Mouse (Mus musculus) hindbrain, postnatal 0 days (tissue): Measurements from ENCODE around the gene Sulf2. TPM values are rescaled to one million over a fixed set of nuclear protein-coding genes. Genes with fewer than 3 reads are reported as not detected.

Source experiments
- ATAC-seq: fragments of 200-750 bp; cut with Nextera tagmentation; 2 replicates; pipeline ENCODE4 v1.8.0; 2017; ENCODE audit warnings: mild to moderate bottlenecking, moderate TSS enrichment, moderate library complexity
- DNase-seq: peaks from one replicate; pipeline ENCODE4 v3.0.0-alpha.2; 2015; ENCODE audit warnings: low spot score
- H3K27ac ChIP-seq: fragments of 300-500 bp; sonication (generic); 2 replicates; pipeline ENCODE4 v1.5.1; 2014; ENCODE audit warnings: mild to moderate bottlenecking
- H3K27me3 ChIP-seq: fragments of 300-500 bp; sonication (generic); 2 replicates; pipeline ENCODE4 v1.6.1; 2014; ENCODE audit warnings: low read length, mixed read lengths; ENCODE audit not compliant: insufficient read depth
- H3K36me3 ChIP-seq: fragments of 300-500 bp; sonication (generic); 2 replicates; pipeline ENCODE4 v1.6.1; 2014; ENCODE audit warnings: low read length, mixed read lengths; ENCODE audit not compliant: insufficient read depth
- H3K4me1 ChIP-seq: fragments of 300-500 bp; sonication (generic); 2 replicates; pipeline ENCODE4 v1.6.1; 2014; ENCODE audit warnings: antibody characterized with exemption, low read length, mixed read lengths; ENCODE audit not compliant: insufficient read depth
- H3K4me2 ChIP-seq: fragments of 300-500 bp; sonication (generic); 2 replicates; pipeline ENCODE4 v1.6.1; 2014; ENCODE audit warnings: low read depth, mild to moderate bottlenecking, low read length, moderate library complexity, mixed read lengths
- H3K4me3 ChIP-seq: fragments of 300-500 bp; sonication (generic); 2 replicates; pipeline ENCODE4 v1.5.1; 2014; ENCODE audit warnings: low read length
- H3K9ac ChIP-seq: fragments of 300-500 bp; sonication (generic); replicated peaks from 2 replicates; pipeline ENCODE4 v1.6.1; 2014; ENCODE audit warnings: mild to moderate bottlenecking, low read length, moderate library complexity, mixed read lengths
- H3K9me3 ChIP-seq: fragments of 300-500 bp; sonication (generic); 2 replicates; pipeline ENCODE4 v1.6.1; 2016; ENCODE audit warnings: low read length, mixed read lengths
- CTCF ChIP-seq: IDR thresholded peaks from 2 replicates; pipeline ENCODE4 v1.5.1; 2016; ENCODE audit warnings: antibody characterized with exemption, control low read depth, low read depth
- WGBS: fragments of 180-500 bp; shearing (Covaris S2); extraction: QIAGEN DNeasy Blood & Tissue Kit; methylation state at CpG from one replicate; pipeline ENCODE4 v1.1.7; 2014; 5-methylcytosine and 5-hydroxymethylcytosine counted together
- polyA plus RNA-seq: library from polyadenylated mRNA; unstranded; fragments of >200 nt; fragmentation: Nextera tagmentation; extraction: Ambion mirVana; gene quantifications from 2 replicates; pipeline ENCODE4 v1.2.1, GENCODE M21; 2015
- total RNA-seq: library from RNA; depleted of rRNA; stranded (reverse); fragments of >200 nt; gene quantifications from 2 replicates; pipeline ENCODE4 v1.2.3, GENCODE M21; 2014

Sulf2 gene
- total and polyA plus RNA-seq, 2 experiments from 2014 or later: 81.6 to 111 TPM

- Histone ChIP-seq H3K4me1 (no peaks in the 10 kb centered on the region), H3K4me2 (no peak overlapping the region), H3K9me3 (no peaks in the 10 kb centered on the region), H3K4me3 (no peak overlapping the region), H3K9ac (no peak overlapping the region), H3K27ac (no peak overlapping the region), H3K36me3 (no peaks in the 10 kb centered on the region), H3K27me3 (no peaks in the 10 kb centered on the region)
- WGBS: 86% methylated on average over 6 of the region's 6 CpGs
- TF ChIP-seq CTCF: no peak
- no peak for DNase-seq
- no peak for ATAC-seq
These were observed 32.7 kb downstream of the Sulf2 start for GRCm38 (mm10) chr2:166122781-166123180.

- H3K27ac ChIP-seq: no peak overlapping the region
- no peaks in the 10 kb centered on the region for H3K36me3 ChIP-seq
- H3K9me3 ChIP-seq: no peaks in the 10 kb centered on the region
- H3K27me3 ChIP-seq: no peaks in the 10 kb centered on the region
- H3K4me1 ChIP-seq: no peaks in the 10 kb centered on the region
- DNase-seq (no peak), ATAC-seq (no peak)
- no peak overlapping the region for H3K4me2 ChIP-seq
- no peak for TF ChIP-seq CTCF
- no peak overlapping the region for H3K9ac ChIP-seq
- H3K4me3 ChIP-seq: no peak overlapping the region
- WGBS: 71% methylated on average over 14 of the region's 14 CpGs
These were observed 33.6 kb downstream of the Sulf2 start for GRCm38 (mm10) chr2:166121681-166122355.

- no peak for ATAC-seq
- no peaks in the 10 kb centered on the region for H3K4me1 ChIP-seq
- no peak overlapping the region for H3K9ac ChIP-seq
- TF ChIP-seq CTCF: no peak
- 67% methylated on average over 2 of the region's 2 CpGs for WGBS
- H3K27ac ChIP-seq: no peak overlapping the region
- DNase-seq: no peak
- H3K4me3 ChIP-seq: no peak overlapping the region
- no peaks in the 10 kb centered on the region for H3K36me3 ChIP-seq
- no peaks in the 10 kb centered on the region for H3K27me3 ChIP-seq
- no peaks in the 10 kb centered on the region for H3K9me3 ChIP-seq
- no peak overlapping the region for H3K4me2 ChIP-seq
These were observed 35.5 kb downstream of the Sulf2 start for GRCm38 (mm10) chr2:166119992-166120391.

- H3K4me2 ChIP-seq: no peak overlapping the region
- H3K36me3 ChIP-seq: peaks cover 3% of the 10 kb centered on the region; the same call in 1 of the 2 replicates
- no peak for DNase-seq
- H3K4me1 ChIP-seq: no peaks in the 10 kb centered on the region
- no peak for TF ChIP-seq CTCF
- H3K27ac ChIP-seq: no peak overlapping the region
- no peaks in the 10 kb centered on the region for H3K27me3 ChIP-seq
- no peak for ATAC-seq
- H3K9ac ChIP-seq: no peak overlapping the region
- 98% methylated on average over 16 of the region's 16 CpGs for WGBS
- H3K4me3 ChIP-seq: no peak overlapping the region
- H3K9me3 ChIP-seq: no peaks in the 10 kb centered on the region
These were observed 38.8 kb downstream of the Sulf2 start for GRCm38 (mm10) chr2:166116704-166117103.

GRCm38 (mm10) chr2:166116278-166116608, 39.2 kb downstream of the Sulf2 start:
- H3K4me1 ChIP-seq: no peaks in the 10 kb centered on the region
- H3K4me2 ChIP-seq: no peak overlapping the region
- H3K36me3 ChIP-seq: peaks cover 3% of the 10 kb centered on the region; the same call in 1 of the 2 replicates
- H3K9ac ChIP-seq: no peak overlapping the region
- TF ChIP-seq CTCF: no peak
- no peaks in the 10 kb centered on the region for H3K9me3 ChIP-seq
- H3K27ac ChIP-seq: no peak overlapping the region
- H3K4me3 ChIP-seq: no peak overlapping the region
- ATAC-seq (no peak), DNase-seq (no peak)
- WGBS: 77% methylated on average over 7 of the region's 7 CpGs
- no peaks in the 10 kb centered on the region for H3K27me3 ChIP-seq

GRCm38 (mm10) chr2:166115571-166116277, 39.7 kb downstream of the Sulf2 start:
- peaks cover 3% of the 10 kb centered on the region; the same call in 1 of the 2 replicates for H3K36me3 ChIP-seq
- no peak overlapping the region for H3K4me2 ChIP-seq
- no peak for TF ChIP-seq CTCF
- no peaks in the 10 kb centered on the region for H3K4me1 ChIP-seq
- ATAC-seq (no peak), DNase-seq (no peak)
- no peak overlapping the region for H3K27ac ChIP-seq
- H3K27me3 ChIP-seq: no peaks in the 10 kb centered on the region
- no peaks in the 10 kb centered on the region for H3K9me3 ChIP-seq
- no peak overlapping the region for H3K9ac ChIP-seq
- no peak overlapping the region for H3K4me3 ChIP-seq
- WGBS: 75% methylated on average over 15 of the region's 15 CpGs

- H3K9me3 ChIP-seq: no peaks in the 10 kb centered on the region
- peaks cover 3% of the 10 kb centered on the region; the same call in 1 of the 2 replicates for H3K36me3 ChIP-seq
- H3K4me1 ChIP-seq: no peaks in the 10 kb centered on the region
- TF ChIP-seq CTCF: no peak
- H3K4me3 ChIP-seq: no peak overlapping the region
- WGBS: 95% methylated on average over 11 of the region's 11 CpGs
- no peaks in the 10 kb centered on the region for H3K27me3 ChIP-seq
- H3K9ac ChIP-seq: no peak overlapping the region
- ATAC-seq: no peak
- no peak for DNase-seq
- H3K27ac ChIP-seq: no peak overlapping the region
- no peak overlapping the region for H3K4me2 ChIP-seq
These were observed 42.5 kb downstream of the Sulf2 start for GRCm38 (mm10) chr2:166112986-166113385.
